Mouse (Mus musculus) gonadal fat pad, adult 2 months (tissue): ENCODE data around the gene Rad51b. TPM values are rescaled to one million over a fixed set of nuclear protein-coding genes. Genes with fewer than 3 reads are reported as not detected.
A peak's percentile ranks its signal among the peaks of the same experiment; 100 is the strongest.

Experiments
- DNase-seq: peaks from one replicate; pipeline ENCODE4 v3.0.0-alpha.2; 2012; ENCODE audit warnings: low read depth
- polyA plus RNA-seq: library from polyadenylated mRNA; depleted of rRNA; stranded (reverse); fragments of >200 nt; gene quantifications from 2 replicates; pipeline ENCODE4 v1.2.3, GENCODE M21; 2012

Rad51b gene
- polyA plus RNA-seq, 1 experiment: 0.90 TPM

DNA sequence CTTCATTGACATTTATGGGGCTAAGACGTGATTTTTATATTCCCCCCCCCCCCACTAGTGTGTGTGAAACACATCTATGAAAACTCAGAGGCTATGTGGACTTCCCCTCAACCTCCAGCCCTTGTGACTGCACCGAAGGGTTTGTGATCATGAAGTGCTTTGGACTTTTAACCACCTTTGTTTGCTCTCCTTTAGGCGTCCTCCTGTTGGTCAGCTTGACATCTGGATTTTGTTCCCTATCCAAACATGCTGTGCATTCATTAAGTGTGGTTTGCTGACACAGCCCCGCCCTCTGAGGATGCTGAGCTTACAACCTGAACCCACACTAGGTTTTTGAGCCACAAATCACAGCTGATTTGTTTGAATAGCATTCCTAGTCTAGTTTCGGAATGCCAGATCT, 502.3 kb downstream of the Rad51b start:
- no peak for DNase-seq

DNA sequence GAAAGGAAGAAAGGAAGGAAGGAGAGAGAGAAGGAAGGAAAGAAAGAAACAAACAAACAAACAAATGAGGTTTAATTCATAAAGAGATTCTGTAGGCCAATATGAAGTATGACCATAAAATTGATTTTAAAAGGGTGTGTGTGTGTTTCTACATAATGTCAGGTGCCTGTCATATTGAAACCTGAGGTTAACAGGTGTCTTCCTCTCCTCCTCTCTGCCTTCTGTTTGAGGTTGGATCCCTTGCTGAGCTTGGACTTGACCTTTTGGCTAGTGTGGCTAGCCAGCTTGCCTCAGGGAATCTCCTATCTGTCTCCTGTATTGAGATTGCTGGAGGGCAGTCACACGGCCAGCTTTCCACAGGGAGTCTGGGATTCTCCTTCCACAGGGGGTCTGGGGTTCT, 506.6 kb downstream of the Rad51b start:
- no peak for DNase-seq

GRCm38 (mm10) chr12:79804776-79805524, 507.9 kb downstream of the Rad51b start:
- no peak for DNase-seq

DNA sequence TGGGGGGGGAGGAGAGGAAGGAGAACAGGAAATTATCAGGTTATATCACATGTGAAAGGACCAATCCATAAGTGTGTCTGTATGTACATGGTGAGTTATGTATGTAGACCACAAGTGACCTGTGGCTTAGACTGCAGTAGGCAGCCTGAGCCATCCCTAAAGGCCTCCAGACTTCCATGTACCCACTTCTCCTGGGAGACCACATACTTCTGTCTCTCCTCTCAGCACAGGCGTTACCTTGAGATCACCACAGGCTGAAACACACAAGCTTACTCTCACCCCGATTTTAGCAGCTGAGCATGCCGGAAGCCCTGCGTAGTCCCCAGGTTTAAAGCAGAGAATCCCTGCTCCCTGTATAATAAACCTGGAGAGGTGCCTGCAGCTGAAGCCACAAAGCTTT, 509.9 kb downstream of the Rad51b start:
- DNase-seq: no peak

- no peak for DNase-seq
Measured at GRCm38 (mm10) chr12:79807410-79807847, 510.3 kb downstream of the Rad51b start.

GRCm38 (mm10) chr12:79807938-79808401, 510.9 kb downstream of the Rad51b start:
- no peak for DNase-seq

DNA sequence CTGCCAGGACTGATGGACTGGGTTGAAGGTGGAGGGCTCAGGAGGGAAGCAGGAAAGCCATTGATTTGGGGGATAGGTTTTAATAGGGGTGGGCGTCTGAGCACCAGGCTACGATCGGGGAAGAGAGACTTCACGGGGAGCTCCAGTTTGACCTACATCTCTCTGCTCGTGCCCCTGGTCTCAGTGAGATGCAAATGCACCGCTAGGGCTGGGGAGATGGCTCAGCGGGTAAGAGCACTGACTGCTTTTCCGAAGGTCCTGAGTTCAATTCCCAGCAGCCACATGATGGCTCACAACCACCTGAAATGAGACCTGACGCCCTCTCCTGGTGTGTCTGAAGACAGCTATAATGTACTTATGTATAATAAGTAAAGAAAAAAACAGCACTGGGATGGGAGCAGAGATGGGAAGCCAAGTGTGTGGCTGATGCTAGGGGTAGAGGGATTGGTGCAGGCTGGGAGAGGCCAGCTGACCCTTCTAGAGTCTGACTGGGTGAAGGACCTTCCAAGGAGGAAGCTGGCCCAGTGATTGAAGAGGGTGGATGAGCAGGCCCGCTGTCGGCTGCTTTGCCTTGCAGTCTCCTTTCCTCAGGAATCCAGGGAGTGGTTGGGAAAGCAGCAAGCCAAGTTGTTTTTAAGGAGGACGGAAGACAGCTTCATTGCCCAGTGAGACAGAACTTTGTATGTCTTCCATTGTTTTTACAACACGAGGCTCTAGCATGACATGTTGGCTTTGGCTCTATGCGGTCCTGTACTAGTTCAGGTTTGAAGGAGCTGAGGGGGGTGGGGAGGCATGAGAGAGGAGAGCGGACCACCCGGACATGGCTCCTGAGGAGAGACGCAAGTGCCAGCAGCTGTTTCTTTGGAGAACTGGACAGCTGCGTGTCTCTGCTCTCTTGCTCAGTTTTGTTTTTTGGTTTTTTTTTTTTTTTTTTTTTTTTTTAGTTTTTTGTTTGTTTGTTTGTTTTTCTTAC, 511.6 kb downstream of the Rad51b start:
- DNase-seq: no peak

GRCm38 (mm10) chr12:79809518-79809917, 512.4 kb downstream of the Rad51b start:
- peak; percentile 59 for DNase-seq

DNA sequence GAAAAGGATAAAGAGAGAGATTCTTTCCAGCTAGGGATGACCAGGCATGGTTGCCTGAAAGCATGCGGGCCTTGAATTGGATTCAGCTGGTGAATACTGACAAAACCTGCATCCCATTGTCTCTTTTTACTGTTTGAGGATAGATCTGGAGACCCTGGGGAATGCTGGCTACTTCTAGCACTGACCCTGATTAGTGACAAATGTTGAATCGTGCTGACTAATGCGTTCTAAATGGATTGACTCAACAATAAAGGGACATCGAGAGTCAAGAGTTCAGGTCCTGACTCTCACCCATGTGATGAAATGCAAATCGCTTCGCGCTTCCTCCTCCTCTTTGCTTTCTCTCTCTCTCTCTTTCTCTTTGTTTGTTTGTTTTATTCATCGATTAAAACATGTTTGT, 515.3 kb downstream of the Rad51b start:
- no peak for DNase-seq

- DNase-seq: no peak
Measured at GRCm38 (mm10) chr12:79812838-79813563, 515.9 kb downstream of the Rad51b start.

GRCm38 (mm10) chr12:79813566-79814305, 516.7 kb downstream of the Rad51b start:
- no peak for DNase-seq

DNA sequence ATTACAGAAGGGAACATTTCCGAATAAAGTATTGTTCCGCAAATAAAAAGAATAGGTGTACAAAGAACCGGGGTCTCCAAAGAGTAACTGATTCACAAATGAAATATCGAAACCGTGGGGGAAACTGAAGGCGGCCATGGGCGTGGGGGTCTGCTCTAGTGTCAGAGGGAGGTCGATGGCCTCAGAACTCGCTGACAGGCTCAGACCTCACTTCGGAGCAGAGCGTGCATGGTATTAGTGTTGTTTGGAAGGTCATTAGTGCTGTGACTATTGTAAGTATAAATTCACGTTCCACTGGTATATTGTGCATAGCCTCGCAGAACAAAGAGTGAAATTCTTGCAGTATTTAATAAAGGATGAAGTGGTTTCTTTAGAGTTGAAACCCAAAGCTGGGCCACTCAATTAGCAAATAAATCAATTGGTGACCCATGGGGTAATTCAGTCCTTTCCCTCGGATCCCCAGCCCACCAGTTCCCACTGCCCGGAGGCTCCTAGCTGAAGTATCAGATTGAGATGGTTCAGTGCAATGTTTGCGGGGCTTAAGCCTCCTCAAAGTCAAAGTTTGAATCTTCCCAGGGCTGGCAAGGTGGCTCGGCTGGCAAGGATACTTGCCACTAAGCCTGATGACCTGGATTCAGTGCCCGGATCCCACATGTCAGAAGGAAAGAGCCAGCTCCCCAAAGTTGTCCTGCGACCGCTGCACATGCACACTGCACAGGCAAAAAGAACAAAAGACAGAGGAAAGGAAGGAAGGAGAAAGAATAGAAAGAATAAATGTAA, 517.4 kb downstream of the Rad51b start:
- DNase-seq: no peak

- DNase-seq: no peak
Measured at GRCm38 (mm10) chr12:79816241-79816640, 519.2 kb downstream of the Rad51b start.

DNA sequence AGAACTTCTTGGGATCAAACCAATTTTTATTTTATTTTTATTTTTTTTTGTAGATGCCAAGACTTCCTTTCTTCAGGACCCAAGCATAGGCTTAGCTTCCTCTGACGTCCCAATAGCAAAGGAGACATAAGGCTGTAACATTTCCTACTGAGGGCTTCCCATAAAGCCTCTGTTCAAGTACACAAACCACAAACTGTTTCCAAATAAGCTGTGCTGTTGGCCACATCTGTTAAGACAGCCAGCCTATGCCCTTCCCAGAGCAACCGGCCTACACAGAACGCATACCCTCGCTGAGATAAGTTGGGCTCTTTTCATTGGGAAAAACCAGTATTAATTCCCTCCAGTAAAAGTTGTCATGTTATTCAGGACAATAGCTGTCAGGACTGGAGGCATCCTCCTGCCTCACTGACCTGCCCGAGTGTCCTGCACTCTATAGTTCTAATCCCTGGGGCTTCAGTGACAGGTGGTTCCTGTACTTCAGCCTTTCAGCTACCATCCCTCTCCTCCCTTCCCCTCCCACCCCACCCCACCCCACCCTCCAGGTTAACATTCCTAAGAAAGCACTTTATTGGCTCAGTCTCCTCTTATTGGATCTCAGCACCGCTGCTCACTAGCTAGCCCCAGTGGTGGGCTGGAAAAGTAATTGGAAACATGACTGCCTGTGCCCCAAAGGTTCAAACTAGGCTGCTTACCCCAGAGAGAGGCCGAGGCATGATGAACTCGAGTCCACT, 523.3 kb downstream of the Rad51b start:
- DNase-seq: no peak

DNA sequence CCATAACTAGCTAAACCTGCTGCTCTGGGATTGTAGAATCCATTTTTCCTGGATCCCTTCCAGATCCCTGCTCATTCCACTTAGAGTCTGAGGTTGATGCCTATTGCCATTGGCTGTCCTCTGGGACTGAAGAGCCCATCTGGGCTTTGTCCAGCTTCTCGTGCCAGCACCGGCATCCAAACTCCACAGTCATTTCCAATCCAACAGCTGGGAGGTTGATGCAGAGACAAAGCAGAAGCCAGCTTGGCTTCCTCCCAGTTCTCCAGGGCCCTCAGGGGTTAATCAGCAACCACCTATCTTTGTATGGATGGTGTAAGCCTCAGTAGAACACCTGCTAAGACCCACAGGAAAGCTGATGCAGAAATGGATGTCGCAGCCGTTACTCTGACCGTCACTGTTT, 524.8 kb downstream of the Rad51b start:
- DNase-seq: peak; percentile 84

DNA sequence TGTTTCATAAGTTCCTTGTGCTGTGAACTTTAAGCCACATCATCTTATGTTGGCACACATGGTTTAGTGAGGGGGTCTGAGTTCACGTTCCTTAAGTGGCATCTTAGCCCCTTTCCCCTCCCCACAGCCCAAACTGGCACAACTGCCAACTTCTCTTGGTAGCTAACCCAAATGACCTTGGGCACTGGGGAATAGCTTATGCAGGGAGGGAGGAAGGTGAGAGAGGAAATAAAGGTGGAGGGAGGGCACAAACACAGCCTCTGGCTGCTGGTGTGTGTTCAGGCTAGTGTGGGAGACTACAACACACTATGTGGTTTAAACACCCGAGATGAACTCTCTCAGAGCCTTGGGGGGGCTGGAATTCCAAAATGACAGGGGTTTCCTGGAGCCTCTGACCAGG, 525.3 kb downstream of the Rad51b start:
- no peak for DNase-seq

GRCm38 (mm10) chr12:79825922-79826321, 528.8 kb downstream of the Rad51b start:
- DNase-seq: no peak

- DNase-seq: no peak
Measured at GRCm38 (mm10) chr12:79827233-79827692, 530.2 kb downstream of the Rad51b start.

DNA sequence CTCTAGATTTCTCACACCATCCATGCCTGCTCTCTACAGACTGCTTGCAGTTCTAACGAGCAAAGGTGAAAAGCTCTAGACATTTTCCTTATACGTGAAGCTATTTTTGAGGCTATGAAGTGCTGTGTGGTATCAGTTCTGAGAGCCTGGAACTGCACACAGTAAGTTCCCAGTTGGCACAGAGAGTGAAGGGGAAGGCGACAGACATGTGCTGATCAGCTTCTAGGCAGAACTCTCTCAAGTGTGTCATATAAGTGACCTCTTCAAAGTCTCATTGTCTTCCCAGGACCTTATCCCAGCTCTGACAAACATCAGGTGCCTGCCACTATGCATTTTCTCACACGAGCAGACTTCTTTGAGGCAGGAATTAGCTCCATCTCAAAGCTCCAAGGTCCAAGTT, 530.7 kb downstream of the Rad51b start:
- no peak for DNase-seq

DNA sequence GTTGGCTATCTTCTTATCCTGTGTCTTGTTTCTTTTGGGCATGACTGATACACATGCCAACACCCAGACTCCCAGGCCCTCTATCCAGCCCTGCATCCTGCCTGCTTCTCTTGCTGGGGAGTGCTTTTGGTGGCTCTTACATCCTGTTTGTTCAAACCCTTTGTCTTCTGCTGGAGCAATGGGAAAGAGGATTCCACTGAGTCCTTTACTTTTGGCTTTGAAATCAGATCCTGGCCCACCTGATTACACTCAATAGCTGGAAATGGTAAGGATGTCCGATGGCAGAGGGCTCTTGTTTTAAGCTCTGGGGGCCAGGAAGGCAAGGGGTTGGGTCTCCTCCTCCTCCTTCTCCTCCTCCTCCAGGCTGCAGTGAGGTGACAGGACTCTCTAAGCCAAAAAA, 533.6 kb downstream of the Rad51b start:
- DNase-seq: no peak
